Mouse (Mus musculus): ENCODE measurements around the gene Ccdc30.

The Ccdc30 gene

DNA sequence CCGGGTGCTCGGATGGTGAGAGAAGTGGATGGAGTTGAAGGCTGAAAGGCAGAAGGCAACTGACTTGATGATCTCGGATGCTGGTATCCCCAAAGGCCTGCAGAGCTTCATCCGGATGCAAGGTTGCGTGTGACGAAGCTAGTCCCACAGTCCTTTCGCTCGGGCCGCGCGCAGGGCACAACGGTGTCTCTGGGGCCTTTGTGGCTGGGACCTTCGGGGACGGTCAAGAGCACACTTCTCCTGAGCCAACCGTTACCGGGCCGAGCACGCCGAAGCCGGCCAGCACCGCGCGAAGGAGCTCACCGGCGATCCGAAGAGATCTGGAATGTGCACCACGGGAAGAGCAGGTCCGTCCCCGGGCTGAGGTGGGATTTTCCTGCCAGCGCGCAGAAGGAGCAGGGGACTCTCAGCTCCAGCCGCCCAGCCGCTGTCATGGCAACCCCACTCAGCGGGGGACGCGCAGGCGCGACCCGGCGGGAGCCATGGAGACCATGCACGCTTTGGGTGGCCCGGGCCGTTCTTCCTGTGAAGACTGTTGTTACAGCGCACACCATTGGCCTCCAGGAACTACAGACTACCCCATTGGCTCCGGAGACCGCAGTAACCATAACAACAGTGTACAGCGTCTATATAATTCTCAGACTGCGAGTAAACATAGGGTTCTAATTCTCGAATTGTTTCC lies at the start of gene Ccdc30:
TSS of gene Ccdc30 (minus strand) at position 450 of the 682 bp plus-strand sequence.
- DNase-seq (ENCODE audit: low spot score in 2 of 2), result peak; percentile 49 to 67

DNA sequence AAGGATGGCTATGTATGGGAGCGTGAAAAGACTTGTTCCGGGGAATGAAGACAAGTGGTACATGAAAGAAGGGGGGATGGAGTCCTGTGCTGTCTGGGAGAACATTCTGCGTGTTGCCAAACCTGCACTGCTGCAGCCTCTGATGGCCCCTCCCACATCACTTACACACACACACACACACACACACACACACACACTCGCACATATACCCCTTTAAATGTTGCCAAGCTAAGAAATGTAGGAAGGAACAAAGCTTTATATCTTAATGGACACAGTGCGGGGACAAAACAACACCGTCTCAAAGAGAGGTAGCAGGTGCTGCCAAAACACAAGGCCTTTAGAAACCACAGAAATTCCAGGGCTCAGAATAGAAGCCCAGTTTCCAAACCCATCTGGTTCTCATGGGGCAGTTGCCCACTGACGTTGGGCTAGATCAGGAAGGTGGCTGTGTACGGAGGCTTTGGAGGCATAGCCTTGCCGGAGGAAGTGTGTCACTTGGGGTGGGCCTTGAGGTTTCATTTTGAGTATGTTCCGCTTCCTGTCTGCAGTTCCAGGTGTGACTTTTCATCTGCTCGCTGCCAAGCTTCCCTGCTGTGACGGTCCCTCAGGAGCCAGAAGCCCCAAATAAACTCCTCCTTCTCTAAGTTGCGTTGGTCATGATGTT lies 48.6 kb upstream of the Ccdc30 start:
- DNase-seq (ENCODE audit: low spot score in 2 of 2), result peak in 1 of 2 experiments; percentile 7

DNA sequence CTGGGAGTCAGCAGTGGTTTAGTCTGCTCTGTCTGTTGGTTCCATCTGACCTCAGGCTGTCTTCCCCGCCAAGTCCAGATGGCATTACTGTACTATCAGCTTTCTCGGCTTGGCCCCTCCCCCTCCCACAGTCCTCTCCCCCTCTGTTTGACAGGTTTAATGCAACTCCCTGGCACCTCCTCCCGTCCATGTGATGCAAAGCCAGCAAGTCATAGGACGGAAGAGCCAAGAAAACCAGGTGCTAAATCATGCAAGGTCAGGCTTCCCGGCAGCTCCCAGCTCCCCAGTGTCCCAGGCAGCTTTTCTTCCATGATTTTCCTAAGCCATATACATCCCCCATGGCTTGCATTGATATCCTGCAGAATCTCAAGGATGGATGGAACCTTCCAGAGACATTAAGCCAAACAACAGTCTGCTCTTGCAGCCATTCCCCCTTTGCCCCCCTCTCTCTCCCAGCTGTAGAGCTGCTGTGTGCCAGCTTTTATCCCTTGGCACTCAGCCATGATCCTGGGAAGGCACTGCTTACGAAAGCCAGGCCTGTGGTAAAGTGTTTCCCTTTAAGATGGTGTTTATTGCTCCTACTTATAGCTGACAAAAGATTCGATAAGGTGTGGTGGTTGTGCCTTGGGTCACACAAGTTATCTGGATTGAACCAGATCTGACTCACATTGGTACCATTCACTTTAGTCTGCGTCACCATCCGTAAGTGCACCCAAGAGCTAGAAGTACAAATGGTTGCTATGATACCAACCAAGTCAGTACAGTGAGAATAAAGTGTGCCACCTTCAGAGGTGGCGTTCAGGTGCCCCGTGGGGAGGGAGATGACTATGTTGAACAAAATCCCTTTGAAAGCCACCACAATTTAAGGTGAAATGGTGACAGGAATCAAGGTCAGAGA lies 47.8 kb upstream of the Ccdc30 start:
- peak in 1 of 2 experiments; percentile 11 for DNase-seq (ENCODE audit: low spot score in 2 of 2)

DNA sequence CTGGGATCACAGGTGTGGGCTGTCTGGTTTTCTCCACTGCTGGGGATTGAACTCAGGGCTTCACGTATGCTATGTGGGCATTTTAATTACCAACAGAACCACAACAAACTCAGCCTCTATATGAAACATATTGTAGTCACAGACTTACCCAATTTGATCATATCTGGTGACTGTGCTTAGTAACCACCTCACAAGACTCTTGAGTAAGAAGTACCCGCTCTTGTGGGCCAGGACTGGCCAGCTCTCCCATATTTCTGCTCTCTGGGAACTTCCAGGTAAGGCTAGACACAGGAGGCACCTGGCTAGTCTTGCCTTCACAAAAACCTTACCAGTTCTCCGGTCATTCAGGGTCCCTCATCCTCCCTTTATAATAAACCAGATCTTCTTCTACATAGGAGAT lies 47.1 kb upstream of the Ccdc30 start:
- no peak for DNase-seq (ENCODE audit: low spot score in 2 of 2)

DNA sequence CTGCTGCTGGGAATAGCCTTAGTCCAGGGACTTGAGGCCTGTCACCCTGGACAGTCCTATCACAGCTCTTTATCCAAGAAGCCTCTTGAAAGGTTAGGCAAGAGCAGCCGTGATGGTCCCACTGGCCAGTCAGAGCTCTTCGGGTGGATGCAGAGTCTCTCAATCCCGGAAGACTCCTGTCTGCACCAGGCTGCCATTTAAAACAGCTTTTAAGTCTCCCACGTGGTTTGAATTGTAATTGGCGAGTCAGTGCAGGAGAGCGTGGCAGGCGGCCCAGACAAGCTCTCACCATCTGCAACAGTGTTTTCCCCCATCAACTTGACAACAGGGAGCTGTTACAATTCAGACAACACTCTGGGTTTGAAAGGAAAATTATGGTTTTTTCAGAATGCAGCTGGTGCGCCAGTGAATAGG lies 45.4 kb upstream of the Ccdc30 start:
- no peak for DNase-seq (ENCODE audit: low spot score in 2 of 2)

DNA sequence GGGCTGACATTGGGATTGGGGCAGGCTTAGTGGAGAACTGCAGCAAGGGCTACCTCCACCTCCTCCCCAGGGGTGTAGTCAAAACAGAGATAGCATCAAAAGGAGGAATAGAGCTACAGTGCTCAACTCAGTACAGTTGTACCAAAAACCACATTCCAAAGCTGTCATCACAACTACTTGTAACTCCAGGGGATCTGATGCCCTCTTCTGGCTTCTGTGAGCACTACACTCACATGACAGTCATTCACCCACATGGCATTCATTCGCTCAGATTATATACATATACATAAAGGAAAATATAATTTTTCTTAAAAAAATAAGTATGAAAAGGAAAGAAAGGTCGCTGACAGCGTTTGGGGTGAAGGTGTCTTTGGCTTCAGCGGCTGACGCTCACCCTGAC lies 45.0 kb upstream of the Ccdc30 start:
- DNase-seq (ENCODE audit: low spot score in 2 of 2), result peak in 1 of 2 experiments; percentile 19

DNA sequence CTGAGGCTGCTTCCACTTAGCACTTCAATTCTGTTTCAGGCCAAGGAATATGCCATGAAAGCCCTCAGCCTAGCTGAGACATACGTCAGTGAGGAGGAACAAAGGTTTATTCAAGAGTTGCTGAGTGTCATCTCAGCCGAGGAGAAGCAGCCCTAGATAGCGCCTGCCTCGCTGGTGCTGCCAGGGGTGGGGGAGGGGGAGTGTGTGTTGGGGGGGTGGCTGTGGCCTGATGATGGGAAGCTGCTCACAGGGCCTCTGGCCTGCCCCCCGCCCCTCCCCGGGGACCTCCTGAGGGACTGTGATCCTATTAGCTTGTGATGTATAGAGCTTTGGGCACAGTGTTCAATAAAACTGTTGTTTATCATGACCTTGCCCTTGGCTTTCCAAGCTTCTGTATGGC lies 38.2 kb upstream of the Ccdc30 start:
- DNase-seq (ENCODE audit: low spot score in 2 of 2), result no peak

DNA sequence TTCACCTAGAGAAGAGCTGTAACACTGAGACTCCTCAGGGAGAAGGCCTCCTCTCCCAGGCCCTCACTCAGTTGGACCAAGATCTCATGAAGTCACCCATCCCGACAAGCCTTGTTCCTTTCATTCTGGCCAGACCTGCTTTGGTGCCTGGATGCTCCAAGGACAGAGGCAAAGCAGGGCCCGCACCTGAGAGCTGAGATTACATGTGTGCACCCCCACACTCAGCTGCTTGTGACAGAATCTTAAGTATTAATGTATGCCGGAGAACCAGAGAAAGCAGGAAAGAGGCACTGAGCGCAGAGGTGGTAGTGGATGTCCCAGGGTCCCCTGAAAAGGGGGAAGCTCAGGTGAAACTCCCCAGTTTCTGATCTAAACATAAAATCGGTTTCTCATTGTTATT lies 37.8 kb upstream of the Ccdc30 start:
- no peak for DNase-seq (ENCODE audit: low spot score in 2 of 2)

DNA sequence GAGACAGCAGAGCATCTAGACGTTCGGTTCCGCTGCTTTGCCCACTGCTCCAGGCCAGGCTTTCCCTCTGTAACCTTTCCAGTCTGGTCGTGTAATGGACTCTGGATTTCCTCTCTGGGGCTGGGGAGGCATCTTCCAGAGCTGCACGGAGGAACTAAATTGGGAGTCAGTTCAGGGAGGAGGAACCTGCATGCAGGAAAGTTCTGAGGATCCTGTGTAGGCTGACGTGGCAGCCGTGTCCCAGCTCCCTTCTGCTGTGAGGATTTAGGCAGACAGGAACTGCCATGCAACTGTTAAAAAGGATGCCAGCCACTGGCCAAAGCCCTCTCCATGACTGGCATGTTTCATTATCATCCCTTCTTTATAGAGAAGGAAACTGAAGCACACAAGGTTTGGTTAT lies 35.1 kb upstream of the Ccdc30 start:
- DNase-seq (ENCODE audit: low spot score in 2 of 2), result no peak

DNA sequence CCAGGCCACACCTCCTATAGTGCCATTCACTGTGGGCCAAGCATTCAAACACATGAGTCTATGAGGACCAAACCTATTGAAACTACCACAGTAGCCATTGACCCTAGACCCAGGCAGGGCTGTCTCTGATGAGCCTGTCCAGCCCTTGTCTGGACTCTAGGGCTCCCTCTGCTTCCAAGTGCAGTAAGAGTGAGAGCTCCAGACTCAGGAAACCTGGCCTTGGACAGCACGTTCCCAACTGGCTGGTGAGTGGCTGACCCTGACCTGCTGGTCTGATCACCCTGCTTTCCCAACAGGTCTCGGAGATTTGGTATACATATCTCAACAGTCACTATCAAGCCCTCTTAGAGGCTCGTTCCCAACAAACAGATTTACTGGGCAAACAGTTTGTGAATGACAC lies 32.5 kb upstream of the Ccdc30 start:
- no peak for DNase-seq (ENCODE audit: low spot score in 2 of 2)

DNA sequence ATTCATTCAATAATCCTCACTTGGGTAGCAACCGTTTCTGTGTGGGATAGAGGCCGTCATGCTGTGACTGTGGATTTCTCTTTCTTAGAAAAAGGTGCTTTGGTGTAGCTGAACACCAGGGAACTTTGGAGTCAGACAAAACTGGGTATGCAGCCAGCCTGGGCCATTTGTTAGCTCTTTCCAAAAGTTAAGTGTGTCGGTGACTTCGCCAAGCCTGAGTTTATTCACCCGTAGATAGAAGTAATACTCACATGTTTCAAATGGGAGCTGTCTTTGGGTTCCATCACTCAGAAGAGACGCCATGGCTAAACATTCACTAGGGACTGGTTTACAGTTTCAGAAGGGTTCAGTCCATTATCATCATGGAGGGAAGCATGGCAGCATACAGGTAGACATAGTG lies 31.9 kb upstream of the Ccdc30 start:
- no peak for DNase-seq (ENCODE audit: low spot score in 2 of 2)

DNA sequence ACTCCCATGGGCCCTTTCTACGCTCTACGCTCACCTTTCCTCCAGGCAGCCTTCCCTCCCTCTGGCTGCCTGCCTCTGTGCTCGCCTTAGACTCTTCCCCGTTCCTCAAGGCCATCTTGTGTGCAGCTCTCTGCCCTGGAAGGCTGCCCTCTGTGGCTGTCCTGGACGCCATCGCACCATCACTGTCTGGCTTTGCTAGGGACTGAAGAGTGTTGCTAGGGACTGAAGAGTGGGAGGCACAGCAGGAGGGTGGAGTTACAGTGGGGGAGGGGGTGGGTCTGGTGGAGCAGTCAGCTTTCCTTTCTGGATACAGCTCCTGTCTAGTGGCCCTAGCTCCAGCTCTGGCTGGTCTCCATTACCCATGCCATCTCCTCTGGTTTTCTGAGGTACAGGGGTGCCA lies 27.2 kb upstream of the Ccdc30 start:
- no peak for DNase-seq (ENCODE audit: low spot score in 2 of 2)

DNA sequence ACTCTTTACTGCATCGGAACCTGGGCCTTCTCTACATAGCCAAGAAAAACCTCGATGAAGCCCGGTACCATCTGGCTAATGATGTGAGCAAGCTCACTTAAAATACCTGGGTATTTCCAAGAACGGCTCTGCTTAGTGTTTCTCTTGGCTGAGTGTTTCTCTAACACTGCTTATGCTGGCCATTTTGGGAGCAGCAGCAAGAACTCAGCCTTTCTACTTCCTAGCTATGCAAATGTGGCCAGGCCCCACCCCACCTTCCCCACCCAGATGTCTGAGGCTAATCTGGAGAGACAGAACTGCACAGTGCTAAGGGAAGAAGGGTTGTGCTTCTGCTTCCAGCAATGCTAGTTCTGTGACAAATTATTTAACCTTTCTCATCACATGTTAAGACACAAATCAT lies 26.5 kb upstream of the Ccdc30 start:
- DNase-seq (ENCODE audit: low spot score in 2 of 2), result no peak

DNA sequence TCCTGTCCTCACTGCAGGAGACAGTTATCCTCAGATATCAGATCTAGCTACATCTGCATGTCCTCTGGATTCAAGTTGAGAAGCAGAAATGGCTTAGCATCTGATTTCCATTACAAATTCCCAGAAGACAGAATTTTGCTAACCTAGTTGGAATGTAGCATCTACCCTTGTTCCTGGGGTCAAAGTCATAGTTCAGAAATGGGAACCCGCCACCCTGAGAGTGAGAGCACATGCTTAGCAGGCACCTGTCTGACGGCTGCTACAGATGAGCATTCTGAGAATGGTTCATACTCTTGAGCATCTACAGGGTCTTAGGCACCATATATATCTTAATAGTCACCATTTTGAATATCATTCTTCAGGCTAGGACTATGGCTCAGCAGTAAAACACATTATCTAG lies 22.6 kb upstream of the Ccdc30 start:
- DNase-seq (ENCODE audit: low spot score in 2 of 2), result no peak

DNA sequence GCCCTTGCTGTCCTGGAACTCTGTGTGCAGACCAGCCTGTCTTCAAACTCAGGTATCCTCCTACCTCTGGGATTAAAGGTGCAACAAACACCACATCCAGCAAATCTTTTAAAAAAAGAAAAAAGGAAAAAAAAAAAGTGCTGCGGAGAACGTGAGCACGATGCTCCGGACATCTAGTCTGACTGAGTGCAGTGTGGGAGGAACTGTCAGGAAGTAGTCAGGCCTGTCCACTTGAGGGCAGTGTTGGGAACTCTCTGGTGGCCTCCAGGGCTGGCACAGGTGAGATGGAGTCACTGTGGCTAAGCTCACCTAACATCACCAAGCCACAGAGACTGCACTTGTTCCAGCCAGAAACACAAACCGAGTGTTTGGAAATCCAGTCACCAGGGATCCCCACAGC lies 15.4 kb upstream of the Ccdc30 start:
- peak; percentile 54 to 68 for DNase-seq (ENCODE audit: low spot score in 2 of 2)

DNA sequence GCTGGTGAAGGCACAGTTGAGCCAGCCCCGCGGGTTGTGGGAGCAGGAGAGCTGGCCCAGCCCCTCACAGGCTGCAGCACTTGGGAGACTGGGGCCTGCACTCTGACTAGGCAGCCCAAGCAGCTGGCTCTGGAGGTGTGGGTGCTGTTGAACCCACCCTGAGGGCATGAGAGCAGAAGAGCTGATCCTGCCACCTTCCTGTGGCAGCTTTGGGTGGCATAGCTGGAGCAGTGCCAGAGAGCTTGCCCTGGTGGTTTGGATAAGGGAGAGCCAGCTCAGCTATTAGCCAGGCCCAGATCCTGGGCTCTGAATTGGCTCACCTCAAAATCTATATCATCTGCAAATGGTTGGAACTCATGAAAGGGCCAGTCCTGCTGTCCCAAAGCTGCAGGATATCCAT lies 12.4 kb upstream of the Ccdc30 start:
- peak; percentile 79 to 86 for DNase-seq (ENCODE audit: low spot score in 2 of 2)

DNA sequence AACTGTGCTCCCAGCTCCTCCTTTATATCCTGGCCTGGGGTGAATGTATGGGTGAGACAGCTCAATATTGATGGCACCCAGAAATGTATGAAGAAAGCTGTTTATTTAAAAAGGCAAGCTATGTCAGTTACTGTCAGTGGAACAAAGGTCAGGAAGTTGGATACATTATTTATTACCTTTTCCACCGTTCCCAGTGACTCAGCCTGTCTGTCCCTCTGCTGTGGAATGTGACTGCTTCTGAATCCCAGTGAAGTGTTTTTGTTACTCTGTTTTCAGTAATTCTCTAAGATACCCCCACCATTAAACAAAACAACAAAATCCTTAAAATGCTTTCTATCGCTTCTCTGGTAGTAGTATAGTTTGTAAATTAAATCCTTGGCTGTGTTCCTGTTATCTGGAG lies 10.3 kb upstream of the Ccdc30 start:
- no peak for DNase-seq (ENCODE audit: low spot score in 2 of 2)

DNA sequence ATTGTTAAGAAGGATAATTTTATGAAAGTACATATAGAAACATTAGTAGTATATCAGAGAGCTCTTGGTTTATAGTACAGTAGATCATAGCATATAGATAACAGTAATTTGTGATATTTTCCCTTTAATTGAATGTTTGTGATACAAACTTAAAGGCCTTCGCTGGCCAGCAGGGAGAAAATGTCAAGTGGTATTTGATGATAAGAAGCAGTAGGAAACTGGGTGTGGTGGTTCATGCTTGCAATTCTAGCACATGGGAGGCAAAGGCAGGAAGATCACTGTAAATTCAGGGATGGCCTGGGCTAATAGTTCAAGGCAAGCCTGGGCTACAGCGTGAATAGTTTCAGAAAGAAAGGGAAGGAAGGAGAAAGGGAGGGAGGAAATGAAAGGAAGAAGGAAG lies 9.8 kb upstream of the Ccdc30 start:
- no peak for DNase-seq (ENCODE audit: low spot score in 2 of 2)

DNA sequence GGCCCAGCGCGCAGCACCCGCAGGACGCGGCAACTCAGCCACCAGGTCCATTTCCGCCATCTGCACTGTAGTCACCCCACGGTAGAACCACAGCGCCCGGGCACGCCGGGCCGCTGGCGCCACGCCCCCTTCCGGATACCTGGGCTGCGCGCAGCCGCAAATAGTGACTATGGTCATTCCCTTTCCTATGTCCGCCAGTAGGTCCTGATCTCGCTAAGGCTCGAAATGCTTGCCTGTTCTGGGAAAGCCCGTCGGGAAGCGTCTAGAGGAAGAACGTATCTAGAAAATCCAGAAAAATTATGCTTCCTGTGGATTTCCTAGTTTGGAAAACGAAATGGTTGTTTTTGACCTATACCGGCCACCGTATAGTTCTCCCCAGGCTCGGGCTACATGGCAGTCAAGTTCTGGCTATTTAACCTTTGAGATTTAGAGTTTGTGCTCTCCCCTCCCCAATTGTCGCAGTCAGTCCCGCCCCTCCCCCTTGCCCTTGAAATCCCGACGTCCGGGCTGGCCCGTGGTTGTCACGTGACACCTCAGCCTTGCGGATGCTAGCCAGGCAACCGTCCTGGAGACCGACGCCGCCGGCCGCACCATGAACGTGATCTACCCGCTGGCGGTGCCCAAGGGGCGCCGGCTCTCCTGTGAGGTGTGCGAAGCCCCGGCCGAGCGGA lies 7.1 kb upstream of the Ccdc30 start, which contains the start of the genes Ppcs and Zmynd12:
TSS of gene Ppcs (minus strand) at position 127 of the 671 bp plus-strand sequence.
TSS of gene Zmynd12 (plus strand) at position 521 of the 671 bp plus-strand sequence.
- peak; percentile 86 to 87 for DNase-seq (ENCODE audit: low spot score in 2 of 2)

DNA sequence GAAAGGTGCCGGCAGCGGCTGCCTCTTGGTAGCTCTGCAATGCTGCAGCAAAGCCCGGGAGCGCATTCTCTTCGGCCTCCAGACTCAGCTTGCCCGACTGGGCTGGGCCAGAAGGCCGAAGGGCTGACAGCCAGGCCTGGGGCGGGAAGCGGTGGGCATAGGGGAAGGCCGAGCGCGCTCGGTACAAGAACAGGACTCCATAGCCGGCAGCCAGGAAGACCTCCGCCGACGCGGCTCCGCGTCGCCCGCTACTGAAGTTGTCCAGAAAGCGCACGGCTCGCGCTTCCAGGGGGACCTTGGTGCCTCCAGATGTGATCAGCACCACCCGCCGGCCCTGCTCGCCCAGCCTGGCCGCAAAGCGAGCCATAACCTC lies 6.6 kb upstream of the Ccdc30 start:
- peak in 1 of 2 experiments; percentile 22 for DNase-seq (ENCODE audit: low spot score in 2 of 2)

DNA sequence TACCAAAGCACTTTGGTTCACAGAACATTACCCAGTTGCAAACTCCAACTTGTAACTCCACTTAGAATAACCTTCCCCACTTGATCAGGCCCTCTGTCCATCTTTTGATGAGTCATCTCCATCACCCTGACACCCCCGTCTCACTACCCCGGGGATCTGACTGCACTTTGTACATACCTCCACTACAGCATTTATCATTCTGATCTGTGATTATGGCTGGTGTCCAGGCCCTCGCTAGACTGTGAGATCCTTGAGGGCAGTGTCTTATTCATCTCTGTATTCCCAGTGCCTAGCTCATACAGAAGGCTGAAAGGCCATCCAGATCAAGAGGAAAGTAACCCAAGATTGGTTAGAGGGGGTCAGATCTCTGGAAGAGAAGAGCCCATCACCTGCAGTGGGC lies 5.9 kb upstream of the Ccdc30 start:
- no peak for DNase-seq (ENCODE audit: low spot score in 2 of 2)

DNA sequence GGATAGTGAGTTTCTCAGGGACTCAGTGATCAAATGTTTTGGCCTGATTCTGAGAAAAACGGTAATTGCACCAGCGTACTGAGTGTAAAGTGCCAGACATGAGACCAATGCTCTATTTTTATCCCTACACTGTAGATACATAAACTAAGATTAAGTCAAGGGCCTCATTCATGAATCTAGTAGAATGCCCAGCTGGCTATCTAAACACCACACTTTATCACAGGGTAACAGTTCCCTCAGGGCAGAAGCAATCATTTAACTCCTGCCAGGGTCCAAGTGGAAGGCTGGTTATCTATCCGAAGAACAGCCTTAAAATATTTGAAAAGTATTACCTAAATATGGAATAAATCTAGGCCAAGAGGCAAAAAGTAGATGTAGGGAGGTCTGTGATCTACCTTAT lies 2.6 kb upstream of the Ccdc30 start:
- no peak for DNase-seq (ENCODE audit: low spot score in 2 of 2)

Measured in spleen, postnatal 14 days (tissue).